Mouse (Mus musculus) right cerebral cortex, postnatal 4 days (tissue): ENCODE measurements at regions not wholly inside any gene's neighbourhood (a gene's known extent, or its start where the extent isn't known, plus 50 kb on each side); places are given as distances from the start of the nearest gene placed in this dataset.

Source experiments
- DNase-seq: peaks from one replicate; pipeline ENCODE4 v3.0.0-alpha.2; 2022

DNA sequence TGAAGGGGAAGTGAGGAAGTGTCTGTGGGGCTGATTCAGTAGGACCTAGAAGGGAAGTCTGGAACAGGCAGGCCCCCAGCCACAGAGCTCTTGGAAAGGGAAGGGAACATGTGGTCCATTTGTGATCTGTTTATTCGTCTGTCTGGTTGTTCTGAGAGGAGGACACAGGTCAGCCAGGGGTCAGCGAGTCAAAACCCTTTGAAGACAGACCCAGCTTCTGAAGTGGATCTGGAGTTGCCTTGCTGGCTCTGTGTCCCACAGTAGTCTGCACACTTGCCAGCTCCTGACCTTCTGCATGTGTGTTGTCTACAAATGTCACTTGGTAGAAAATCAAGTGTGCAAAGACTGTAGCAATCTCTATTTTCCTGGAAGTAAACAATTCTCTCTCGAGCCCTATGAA, 119.3 kb upstream of the Osr1 start:
- DNase-seq: no peak

DNA sequence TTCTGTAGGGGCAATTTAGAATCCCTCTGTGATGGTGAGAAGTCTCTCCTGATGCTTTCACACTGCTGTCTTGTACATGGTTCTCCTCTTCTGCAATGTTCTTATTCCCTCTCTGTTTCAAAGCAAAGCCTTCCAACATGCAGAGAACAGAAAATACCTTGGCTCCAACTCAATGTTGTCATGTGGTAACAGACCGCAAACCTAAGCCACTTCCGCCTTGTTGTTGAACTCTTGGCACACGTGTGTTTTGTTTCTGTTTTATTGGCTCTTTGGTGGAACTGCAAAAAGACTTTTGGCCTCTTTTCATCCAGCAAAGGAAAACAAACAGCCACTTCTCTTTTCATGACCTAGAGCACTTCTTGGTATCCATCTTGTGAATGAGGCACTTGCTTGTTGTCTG, 109.7 kb upstream of the Osr1 start:
- DNase-seq: no peak

DNA sequence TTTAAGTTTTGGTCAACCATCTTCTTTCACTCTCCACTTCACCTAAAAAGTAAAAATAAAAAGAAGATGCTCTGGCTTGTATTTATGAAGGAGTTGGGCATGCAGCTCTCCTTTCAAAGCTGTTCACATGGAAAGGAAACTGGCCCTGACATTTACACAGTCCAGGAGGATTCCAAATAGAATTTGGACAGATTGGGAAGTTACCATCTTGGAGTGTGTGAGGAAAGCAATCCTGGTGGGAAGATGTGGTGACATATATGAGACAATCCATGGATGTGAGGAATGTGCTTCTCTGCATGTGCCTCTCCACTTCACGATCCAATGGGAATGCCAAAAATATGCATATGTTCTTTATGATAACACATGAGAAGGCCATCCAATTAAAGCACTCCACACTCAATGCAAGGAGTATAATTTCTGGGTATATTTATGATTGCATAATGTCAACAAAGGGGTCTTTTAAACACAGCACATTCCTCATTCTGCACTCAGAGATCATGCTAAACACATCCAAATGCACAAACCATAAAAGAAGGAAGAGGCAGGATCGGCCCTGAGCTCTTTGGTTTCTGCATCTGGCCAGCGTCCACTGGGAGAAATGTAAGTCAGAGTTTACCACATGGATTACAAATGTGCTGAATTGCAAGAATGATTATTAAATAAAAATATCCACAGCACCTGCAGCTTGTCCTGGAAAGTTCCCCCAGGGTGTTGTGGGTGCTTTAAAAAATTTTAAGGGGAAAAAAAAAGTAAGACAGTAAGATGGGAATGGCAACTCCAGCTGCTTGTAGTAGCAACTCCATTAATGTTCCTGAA, 100.1 kb upstream of the Osr1 start:
- DNase-seq: no peak

DNA sequence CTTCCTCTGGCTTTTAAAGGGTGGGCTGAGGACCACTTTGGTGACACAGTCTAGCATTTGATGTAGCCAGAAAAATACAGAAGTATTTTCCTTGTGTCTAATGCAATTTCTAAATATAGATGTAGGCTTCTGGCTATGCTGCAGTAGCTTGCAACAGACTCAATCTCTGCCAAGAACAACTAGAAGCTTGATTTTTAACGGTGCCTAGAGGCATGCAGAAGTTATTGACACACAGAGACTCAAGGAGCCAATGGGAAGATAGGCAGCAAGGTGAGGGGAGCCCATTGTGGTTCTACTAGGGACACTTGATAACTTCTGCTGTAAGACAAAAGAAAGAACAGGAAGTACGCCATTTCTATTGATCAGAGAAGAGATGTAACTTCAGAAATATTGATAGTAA, 94.1 kb upstream of the Osr1 start:
- DNase-seq: no peak

DNA sequence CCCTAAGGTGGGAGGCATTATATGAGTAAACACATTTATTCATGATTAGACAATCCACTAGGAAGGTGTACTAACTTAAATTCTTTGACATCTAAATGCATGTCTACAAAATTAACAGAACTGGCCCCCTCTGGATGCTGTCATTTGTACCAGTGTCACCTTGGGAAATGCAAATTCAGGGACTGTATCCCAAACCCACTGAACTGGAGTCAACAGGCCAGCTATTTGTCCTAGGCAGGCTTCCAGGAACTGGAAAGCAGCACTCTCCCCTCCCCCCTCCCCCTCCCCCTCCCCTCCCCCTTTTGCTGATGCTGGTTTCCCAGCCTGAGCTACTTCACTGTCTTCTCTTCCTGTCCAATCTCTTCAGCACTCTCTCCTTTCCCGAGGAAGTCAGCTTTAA, 91.7 kb upstream of the Osr1 start:
- no peak for DNase-seq

GRCm38 (mm10) chr12:9487674-9488413, 82.1 kb upstream of the Osr1 start:
- no peak for DNase-seq

DNA sequence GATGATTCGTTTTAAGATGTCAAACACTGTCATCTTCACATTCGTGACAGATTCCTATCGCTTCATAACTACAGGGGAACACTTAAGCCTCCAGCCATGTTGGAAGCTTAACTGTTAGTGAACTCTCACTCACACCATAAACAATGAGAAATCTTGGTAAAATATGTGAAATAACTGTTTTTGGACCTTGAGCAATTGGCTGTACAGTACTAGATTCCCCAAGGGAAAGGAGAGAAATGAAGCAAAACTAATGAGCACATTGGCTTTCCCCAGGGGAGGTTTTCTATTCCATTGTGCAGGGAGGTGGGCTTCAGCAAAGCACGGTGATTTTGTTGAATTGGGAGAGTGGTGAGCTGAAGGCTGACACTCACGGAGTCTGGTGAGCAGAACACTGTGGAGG, 56.0 kb upstream of the Osr1 start:
- DNase-seq: no peak

DNA sequence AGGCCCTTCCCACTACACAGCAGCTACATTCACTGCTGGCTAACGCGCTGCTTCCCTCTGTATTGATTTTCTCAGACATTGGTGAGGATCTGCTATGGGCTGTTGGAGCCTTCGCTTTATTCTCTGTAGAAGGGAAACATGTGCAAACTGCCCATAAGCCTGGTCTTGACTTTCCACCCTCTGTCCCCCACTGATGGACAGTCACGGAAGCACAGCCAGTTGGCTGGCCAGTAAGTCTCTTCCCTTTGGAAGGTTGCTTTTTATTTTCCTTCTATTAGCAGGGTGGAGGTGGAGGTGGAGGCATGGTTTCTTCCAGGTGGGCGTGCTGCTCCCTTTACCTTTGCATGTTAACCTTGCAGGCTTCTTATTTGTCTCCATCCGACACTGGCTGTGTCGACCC, 51.1 kb upstream of the Osr1 start:
- no peak for DNase-seq

GRCm38 (mm10) chr12:9519346-9519745, 50.6 kb upstream of the Osr1 start:
- no peak for DNase-seq
